Mouse (Mus musculus): ENCODE data around the gene Prss29.

Prss29 gene

GRCm38 (mm10) chr17:25341490-25341889 lies 23.0 kb downstream of the Prss29 start:
- in situ Hi-C loops (cut with MboI, MseI), result loop anchor here (25.0 kb wide), 1 partner anchor 971 kb away; no protein-coding TSS in a partner anchor

- in situ Hi-C loops (cut with MboI, MseI), result loop anchor here (25.0 kb wide), 1 partner anchor 967 kb away; no protein-coding TSS in a partner anchor
Observed at GRCm38 (mm10) chr17:25345462-25345861, 27.0 kb downstream of the Prss29 start, which contains the start of gene Tpsab1. Tpsab1 (minus strand) TSS chr17:25345562.

- in situ Hi-C loops (cut with MboI, MseI), result loop anchor here (25.0 kb wide), 1 partner anchor 1476 kb away; the partner anchor contains the start of gene Nkx2-5
Observed at GRCm38 (mm10) chr17:25361291-25361690, 42.8 kb downstream of the Prss29 start.

GRCm38 (mm10) chr17:25363726-25364125 lies 45.3 kb downstream of the Prss29 start:
- in situ Hi-C loops (cut with MboI, MseI), result loop anchor here (25.0 kb wide), 1 partner anchor 1474 kb away; the partner anchor contains the start of gene Nkx2-5

- in situ Hi-C loops (cut with MboI, MseI), result loop anchor here (25.0 kb wide), 1 partner anchor 1471 kb away; the partner anchor contains the start of gene Nkx2-5
Observed at GRCm38 (mm10) chr17:25366005-25366404, 47.6 kb downstream of the Prss29 start, which contains the start of gene Tpsb2. Tpsb2 (plus strand) TSS chr17:25366305.

- in situ Hi-C loops (cut with MboI, MseI), result loop anchor here (25.0 kb wide), 1 partner anchor 1468 kb away; the partner anchor contains the start of gene Nkx2-5
Observed at GRCm38 (mm10) chr17:25368973-25369372, 50.5 kb downstream of the Prss29 start, which contains the start of gene Tpsg1. Tpsg1 (plus strand) TSS chr17:25369273.

Measured in T-helper 1 cell (primary cell).